Mouse (Mus musculus) forebrain, embryonic 10.5 days (tissue): ENCODE measurements around the gene Cxcl9. TPM values are rescaled to one million over a fixed set of nuclear protein-coding genes. Genes with fewer than 3 reads are reported as not detected.
A peak's percentile ranks its signal among the peaks of the same experiment; 100 is the strongest.

Source experiments
- DNase-seq: peaks from one replicate; pipeline ENCODE4 v3.0.0-alpha.2; 2017; ENCODE audit warnings: low spot score; ENCODE audit errors: extremely low spot score
- H3K27ac ChIP-seq: fragments of 300-500 bp; sonication (generic); 2 replicates; pipeline ENCODE4 v1.5.1; 2016; ENCODE audit warnings: mild to moderate bottlenecking
- H3K27me3 ChIP-seq: fragments of 300-500 bp; sonication (generic); 2 replicates; pipeline ENCODE4 v1.6.1; 2016; ENCODE audit warnings: mild to moderate bottlenecking; ENCODE audit not compliant: poor library complexity, severe bottlenecking
- H3K36me3 ChIP-seq: fragments of 300-500 bp; sonication (generic); replicated peaks from 2 replicates; pipeline ENCODE4 v1.6.1; 2016; ENCODE audit warnings: mild to moderate bottlenecking, moderate library complexity
- H3K4me1 ChIP-seq: fragments of 300-500 bp; sonication (generic); 2 replicates; pipeline ENCODE4 v1.6.1; 2016
- H3K4me3 ChIP-seq: fragments of 300-500 bp; sonication (generic); 2 replicates; pipeline ENCODE4 v1.5.1; 2016; ENCODE audit warnings: mild to moderate bottlenecking, moderate library complexity
- H3K9me3 ChIP-seq: fragments of 300-500 bp; sonication (generic); 2 replicates; pipeline ENCODE4 v1.6.1; 2016; ENCODE audit warnings: mild to moderate bottlenecking, moderate library complexity
- WGBS: fragments of 180-500 bp; shearing (Covaris S2); methylation state at CpG from one replicate; pipeline ENCODE4 v1.1.7; 2016; 5-methylcytosine and 5-hydroxymethylcytosine counted together
- polyA plus RNA-seq: library from polyadenylated mRNA; unstranded; fragments of >200 nt; fragmentation: Nextera tagmentation; extraction: Ambion mirVana; gene quantifications from 2 replicates; pipeline ENCODE4 v1.2.1, GENCODE M21; 2016

Cxcl9 gene
- polyA plus RNA-seq, 1 experiment from 2014 or later: not detected

GRCm38 (mm10) chr5:92331122-92331521 is 3.2 kb upstream of the Cxcl9 start:
- Histone ChIP-seq H3K27me3 (no peaks in the 10 kb centered on the region), H3K4me3 (no peak overlapping the region), H3K4me1 (no peaks in the 10 kb centered on the region), H3K27ac (no peak overlapping the region), H3K36me3 (no peaks in the 10 kb centered on the region), H3K9me3 (no peaks in the 10 kb centered on the region)
- WGBS: 90% methylated on average over 12 of the region's 12 CpGs
- DNase-seq: no peak

GRCm38 (mm10) chr5:92327367-92327766 is 512 bp downstream of the Cxcl9 start:
- no peaks in the 10 kb centered on the region for H3K4me1 ChIP-seq
- WGBS: 87% methylated on average over 6 of the region's 6 CpGs
- H3K27ac ChIP-seq: no peak overlapping the region
- H3K9me3 ChIP-seq: no peaks in the 10 kb centered on the region
- H3K27me3 ChIP-seq: no peaks in the 10 kb centered on the region
- H3K36me3 ChIP-seq: no peaks in the 10 kb centered on the region
- H3K4me3 ChIP-seq: no peak overlapping the region
- DNase-seq: no peak

GRCm38 (mm10) chr5:92323264-92323663 is 4.6 kb downstream of the Cxcl9 start:
- H3K4me1 ChIP-seq: no peaks in the 10 kb centered on the region
- no peaks in the 10 kb centered on the region for H3K36me3 ChIP-seq
- H3K27ac ChIP-seq: no peak overlapping the region
- H3K27me3 ChIP-seq: no peaks in the 10 kb centered on the region
- 91% methylated on average over 5 of the region's 5 CpGs for WGBS
- no peak overlapping the region for H3K4me3 ChIP-seq
- no peak for DNase-seq
- no peaks in the 10 kb centered on the region for H3K9me3 ChIP-seq

- H3K9me3 ChIP-seq: no peaks in the 10 kb centered on the region
- no peak overlapping the region for H3K4me3 ChIP-seq
- WGBS: 89% methylated on average over 4 of the region's 4 CpGs
- no peaks in the 10 kb centered on the region for H3K27me3 ChIP-seq
- no peaks in the 10 kb centered on the region for H3K36me3 ChIP-seq
- no peaks in the 10 kb centered on the region for H3K4me1 ChIP-seq
- no peak for DNase-seq
- no peak overlapping the region for H3K27ac ChIP-seq
These were observed 5.3 kb downstream of the Cxcl9 start for GRCm38 (mm10) chr5:92322612-92323011.

DNA sequence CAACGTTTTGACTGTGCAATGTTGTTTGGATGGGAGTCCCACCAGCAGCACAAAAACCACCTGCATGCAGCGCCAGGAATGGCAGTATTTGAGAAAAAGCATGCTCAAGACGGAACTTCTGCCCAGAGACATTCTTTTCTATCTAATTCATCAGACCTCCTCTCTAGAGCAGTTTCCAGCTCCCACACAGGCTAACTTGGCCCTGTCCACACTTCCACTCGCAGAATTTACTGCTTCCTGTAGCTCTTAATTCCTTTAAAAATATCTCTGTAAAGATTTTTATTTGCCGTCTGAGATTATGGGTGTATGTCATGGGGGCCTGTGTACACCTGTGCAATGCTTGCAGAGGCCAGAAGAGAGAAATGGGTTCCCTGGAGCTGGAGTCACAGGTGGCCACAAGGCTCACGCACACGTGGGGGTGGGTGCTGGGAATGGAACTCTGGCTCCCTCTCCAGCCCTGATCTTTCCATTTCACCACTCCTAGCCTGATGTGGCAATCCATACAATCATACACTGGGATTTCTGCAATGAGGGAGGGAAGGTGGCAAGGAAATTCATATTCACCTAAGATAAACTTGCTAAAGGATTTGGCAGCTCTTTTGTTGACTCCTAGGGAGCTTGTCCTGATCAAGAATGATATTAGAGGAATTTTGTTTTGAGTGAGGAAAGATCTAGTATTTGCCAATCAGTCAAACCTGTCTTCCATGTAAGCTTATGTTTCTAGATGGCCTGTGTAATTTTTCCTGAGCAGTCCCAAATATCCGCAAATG is 6.1 kb downstream of the Cxcl9 start:
- Histone ChIP-seq H3K27ac (no peak overlapping the region), H3K4me1 (no peaks in the 10 kb centered on the region), H3K27me3 (no peaks in the 10 kb centered on the region), H3K9me3 (no peaks in the 10 kb centered on the region), H3K4me3 (no peak overlapping the region), H3K36me3 (no peaks in the 10 kb centered on the region)
- no peak for DNase-seq
- 77% methylated on average over 8 of the region's 8 CpGs for WGBS

- H3K9me3 ChIP-seq: no peaks in the 10 kb centered on the region
- DNase-seq: no peak
These were observed 9.3 kb downstream of the Cxcl9 start for GRCm38 (mm10) chr5:92318596-92318995.

GRCm38 (mm10) chr5:92318119-92318518 is 9.8 kb downstream of the Cxcl9 start:
- H3K4me1 ChIP-seq: no peaks in the 10 kb centered on the region
- WGBS: 91% methylated on average over 7 of the region's 7 CpGs
- no peaks in the 10 kb centered on the region for H3K9me3 ChIP-seq
- H3K27ac ChIP-seq: no peak overlapping the region
- no peaks in the 10 kb centered on the region for H3K27me3 ChIP-seq
- no peaks in the 10 kb centered on the region for H3K36me3 ChIP-seq
- H3K4me3 ChIP-seq: no peak overlapping the region
- no peak for DNase-seq

More at GRCm38 (mm10) chr5:92318596-92318995, 9.3 kb downstream of the Cxcl9 start:
- Histone ChIP-seq H3K4me1 (no peaks in the 10 kb centered on the region), H3K27me3 (no peaks in the 10 kb centered on the region), H3K36me3 (no peaks in the 10 kb centered on the region), H3K27ac (no peak overlapping the region), H3K4me3 (no peak overlapping the region)
- WGBS: 96% methylated on average over 14 of the region's 14 CpGs

GRCm38 (mm10) chr5:92313776-92314175 is 14.1 kb downstream of the Cxcl9 start:
- Histone ChIP-seq H3K4me1 (peaks cover 14% of the 10 kb centered on the region), H3K27me3 (no peaks in the 10 kb centered on the region), H3K36me3 (no peaks in the 10 kb centered on the region), H3K9me3 (no peaks in the 10 kb centered on the region), H3K27ac (no peak overlapping the region), H3K4me3 (no peak overlapping the region)
- WGBS: 87% methylated on average over 7 of the region's 7 CpGs
- no peak for DNase-seq

DNA sequence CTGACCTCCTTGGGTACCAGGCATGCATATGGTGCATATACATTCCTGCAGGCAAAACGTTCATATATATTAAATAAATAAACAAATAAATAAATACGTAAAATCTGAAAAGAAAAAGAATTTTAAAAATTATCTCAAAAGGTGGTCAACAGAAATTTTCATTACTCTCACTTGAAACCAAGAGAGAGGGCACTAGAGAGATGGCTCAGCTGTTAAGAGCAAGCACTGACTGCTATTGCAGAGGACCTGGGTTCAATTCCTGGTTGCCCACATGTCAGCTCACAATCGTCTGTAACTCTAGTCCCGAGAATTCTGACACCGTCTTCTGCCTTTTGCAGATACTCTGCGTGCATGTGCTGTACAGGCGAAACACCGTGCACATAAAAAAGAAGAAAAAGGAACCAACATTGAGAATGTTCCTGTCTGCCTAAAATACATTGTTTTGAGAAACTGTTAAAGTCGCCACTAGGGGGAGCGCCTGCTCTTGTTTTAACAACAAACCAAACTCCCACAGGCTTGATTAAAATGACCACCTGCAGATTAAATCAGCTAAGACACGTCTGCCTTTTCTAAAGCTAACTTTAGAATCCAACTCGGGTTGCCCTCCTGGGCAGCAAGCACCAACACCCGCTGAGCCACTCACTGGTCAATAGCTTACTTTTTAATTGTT is 15.7 kb downstream of the Cxcl9 start:
- no peak overlapping the region for H3K4me3 ChIP-seq
- no peaks in the 10 kb centered on the region for H3K27me3 ChIP-seq
- H3K9me3 ChIP-seq: no peaks in the 10 kb centered on the region
- H3K36me3 ChIP-seq: peaks cover 3% of the 10 kb centered on the region
- peaks cover 23% of the 10 kb centered on the region for H3K4me1 ChIP-seq
- H3K27ac ChIP-seq: no peak overlapping the region
- DNase-seq: peak; percentile 69
- WGBS: 14% methylated on average over 13 of the region's 13 CpGs

DNA sequence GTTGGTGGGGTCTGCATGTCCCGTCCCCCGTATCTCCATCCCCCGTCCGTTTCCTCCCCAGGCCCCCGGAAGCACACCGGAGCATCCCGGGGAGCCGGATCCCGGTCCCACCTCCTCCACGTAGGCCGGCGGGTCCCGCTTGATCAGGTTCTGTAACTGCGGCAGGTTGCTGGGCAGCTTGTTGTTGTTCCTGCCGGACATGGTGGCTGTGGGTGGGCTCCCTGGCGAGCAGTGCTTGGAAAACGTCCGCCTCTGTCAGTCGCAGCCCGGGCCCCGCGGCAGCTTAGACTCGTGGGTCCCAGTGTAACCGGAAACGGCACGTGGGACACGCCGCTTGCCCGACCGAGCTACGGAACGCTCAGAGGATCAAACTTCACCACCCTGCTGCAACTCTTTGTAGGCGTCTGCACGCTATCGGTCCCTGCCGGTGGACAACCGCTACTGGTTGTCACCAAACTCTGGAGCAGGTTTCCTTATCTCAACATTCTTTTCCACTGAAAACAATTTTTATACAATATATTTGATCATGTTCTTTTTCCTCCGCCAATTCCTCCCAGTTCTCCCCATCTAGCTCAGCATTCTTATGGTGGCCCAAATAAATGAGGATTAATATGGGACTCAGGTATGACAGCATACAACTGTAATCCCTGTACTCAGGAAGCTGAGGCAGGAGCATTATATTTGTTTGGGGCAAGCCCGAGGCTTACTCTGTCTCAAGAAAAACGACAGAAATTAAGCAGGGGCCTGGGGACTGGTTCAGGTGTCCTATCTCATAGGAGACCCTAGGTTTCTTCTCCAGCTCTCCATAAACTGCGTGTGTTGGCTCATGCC is 18.0 kb downstream of the Cxcl9 start, which contains the start of gene Sdad1:
Gene Sdad1 (minus strand): TSS at position 799 of the 831 bp plus-strand sequence.
- H3K27me3 ChIP-seq: no peaks in the 10 kb centered on the region
- 2% methylated on average over 41 of the region's 41 CpGs for WGBS
- H3K36me3 ChIP-seq: peaks cover 26% of the 10 kb centered on the region
- H3K4me3 ChIP-seq: peak within 1 kb of the TSS; percentile 68
- peak within 1 kb of the TSS; percentile 86 for H3K27ac ChIP-seq
- H3K4me1 ChIP-seq: peaks cover 23% of the 10 kb centered on the region
- peak; percentile 93 for DNase-seq
- H3K9me3 ChIP-seq: no peaks in the 10 kb centered on the region

GRCm38 (mm10) chr5:92304291-92304690 is 23.6 kb downstream of the Cxcl9 start:
- Histone ChIP-seq H3K4me1 (peaks cover 13% of the 10 kb centered on the region), H3K27ac (no peak overlapping the region), H3K9me3 (no peaks in the 10 kb centered on the region), H3K27me3 (no peaks in the 10 kb centered on the region), H3K4me3 (no peak overlapping the region), H3K36me3 (peaks cover 82% of the 10 kb centered on the region)
- DNase-seq: no peak
- WGBS: 90% methylated on average over 3 of the region's 3 CpGs

GRCm38 (mm10) chr5:92302149-92302840 is 25.6 kb downstream of the Cxcl9 start:
- no peak for DNase-seq
- Histone ChIP-seq H3K9me3 (no peaks in the 10 kb centered on the region), H3K27me3 (no peaks in the 10 kb centered on the region), H3K27ac (no peak overlapping the region), H3K36me3 (peaks cover 98% of the 10 kb centered on the region), H3K4me1 (no peaks in the 10 kb centered on the region), H3K4me3 (no peak overlapping the region)
- WGBS: 94% methylated on average over 13 of the region's 13 CpGs
